Mouse (Mus musculus) cerebellum, postnatal 25 days (tissue): ENCODE data around the gene Tesk1.
A peak's percentile ranks its signal among the peaks of the same experiment; 100 is the strongest.

ENCODE experiments used
- DNase-seq, 2 experiments: peaks; one replicate each; pipeline ENCODE4 v3.0.0; 2021; ENCODE audit warnings: mixed read lengths in 2 of 2

The Tesk1 gene

DNA sequence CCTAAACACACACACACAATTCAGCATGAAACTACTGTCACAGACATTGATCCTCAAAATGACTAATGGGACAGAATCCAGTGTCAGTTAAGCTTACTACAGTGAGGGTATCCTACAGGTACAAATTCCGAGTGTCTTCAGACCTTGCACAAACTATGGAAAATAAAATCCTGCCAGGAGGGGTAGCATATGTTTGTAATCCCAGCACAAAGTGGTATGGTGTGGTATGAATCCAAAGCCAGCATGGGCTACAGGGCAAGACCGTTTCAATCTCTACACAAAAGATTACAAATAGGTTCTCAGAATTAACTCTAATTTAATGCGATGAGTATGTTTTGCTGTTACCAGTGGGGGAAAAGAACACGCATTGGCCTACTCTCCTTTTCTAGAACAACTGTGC, at the start of gene Tesk1:
Gene Tesk1, plus strand, starts transcription at position 301 of the 400 bp plus-strand sequence.
- no peak for DNase-seq

DNA sequence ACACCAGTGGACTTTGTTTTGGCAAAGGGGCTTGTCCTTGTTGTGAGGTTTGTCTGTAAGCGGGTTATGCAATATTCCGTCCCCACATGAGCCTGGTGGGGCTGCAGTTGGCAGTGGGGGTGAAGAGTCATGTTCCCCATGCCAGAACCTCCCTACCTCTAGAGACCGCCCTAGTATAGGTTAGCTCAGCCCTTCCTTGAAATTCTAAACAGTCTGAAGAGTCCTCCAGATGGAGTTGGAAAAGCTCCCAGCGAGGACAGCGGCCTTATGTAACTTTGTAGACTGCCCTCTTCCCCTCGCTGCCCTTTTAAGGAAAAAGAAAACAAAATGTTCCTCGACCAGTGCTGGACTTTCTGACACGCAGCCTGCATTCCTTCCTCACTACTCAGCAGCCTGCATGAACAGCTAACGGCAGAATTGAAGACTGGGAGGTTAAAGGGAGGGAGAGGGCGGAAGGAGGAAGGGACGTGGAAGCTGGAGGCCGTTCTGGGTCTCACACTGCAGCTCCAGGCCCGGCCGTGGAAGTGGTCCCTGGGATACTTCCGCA, 47.3 kb upstream of the Tesk1 start:
- peak; percentile 47 to 60 for DNase-seq

DNA sequence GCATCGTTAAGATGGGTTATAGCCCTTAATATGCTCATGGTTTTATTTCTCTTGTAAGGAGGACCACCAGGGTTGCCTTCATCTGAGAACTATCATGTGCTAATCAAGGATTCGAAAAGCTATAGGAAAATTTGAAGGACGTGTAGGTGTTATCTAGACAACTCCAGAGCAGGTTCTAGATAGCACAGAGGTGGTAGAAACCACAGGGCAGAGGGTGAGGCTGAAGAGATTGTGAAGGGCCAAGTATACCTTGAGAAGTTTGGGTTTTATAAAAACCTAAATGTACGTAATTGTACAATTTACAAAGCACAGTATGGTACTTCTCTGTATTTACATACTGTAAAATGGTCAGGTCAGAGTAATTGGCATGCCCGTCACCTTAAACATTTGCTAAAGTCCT, 46.6 kb upstream of the Tesk1 start:
- no peak for DNase-seq

DNA sequence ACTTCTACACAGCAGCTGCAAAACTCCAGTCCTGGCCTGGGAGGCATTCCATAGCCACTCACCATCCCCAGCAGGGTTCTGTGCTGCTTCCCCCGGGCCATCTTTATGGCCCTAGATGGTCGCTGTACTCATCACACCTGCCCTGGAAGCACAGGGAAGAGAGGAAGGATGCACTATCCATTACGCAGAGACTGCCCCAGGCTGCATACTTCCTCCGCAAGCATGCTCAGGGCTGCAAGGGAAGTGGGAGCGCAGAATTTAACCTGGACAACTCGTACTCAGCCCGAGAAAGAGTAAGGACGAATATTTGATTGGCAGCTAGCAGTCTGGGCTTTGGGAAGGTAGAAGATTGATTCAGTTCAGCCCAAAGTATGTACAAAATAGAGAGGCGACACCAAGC, 45.9 kb upstream of the Tesk1 start:
- no peak for DNase-seq

DNA sequence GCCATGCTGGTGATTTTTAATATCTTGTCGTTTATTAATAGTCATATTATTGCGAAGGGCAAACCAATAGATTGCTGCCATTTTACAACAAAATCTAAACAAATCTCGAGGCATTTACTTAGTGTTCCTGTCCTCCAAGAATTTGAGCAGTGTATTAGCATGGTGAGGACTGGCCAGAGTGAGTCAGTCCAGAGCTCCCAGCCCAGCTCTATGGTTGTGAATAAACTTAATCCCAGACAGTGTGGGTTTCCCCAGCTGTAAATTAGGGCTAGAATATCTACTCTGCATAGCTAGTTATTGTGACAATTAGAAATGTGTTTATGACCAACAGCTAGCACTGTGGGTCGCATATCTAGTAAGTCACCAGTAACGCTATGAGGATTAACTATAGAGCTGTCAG, 45.4 kb upstream of the Tesk1 start:
- no peak for DNase-seq

DNA sequence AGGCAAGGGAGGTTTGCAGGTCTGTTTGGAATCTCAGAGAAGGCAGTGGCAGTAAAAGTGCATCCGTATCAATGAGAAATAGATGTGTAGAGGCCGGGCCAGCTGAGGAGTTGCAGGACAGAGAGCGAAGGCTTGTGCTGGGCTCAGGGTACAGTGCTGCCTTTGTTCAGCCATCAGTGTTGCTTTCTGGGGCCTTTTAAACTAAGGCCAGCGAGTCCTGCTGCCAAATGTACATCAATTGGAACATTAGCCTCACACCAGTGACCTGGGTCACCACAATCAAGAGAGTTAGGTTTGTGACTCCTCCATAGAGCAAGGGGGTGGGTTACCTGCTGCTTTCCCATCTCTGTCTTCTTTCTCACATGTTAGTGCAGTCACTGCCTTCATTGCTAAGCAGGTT, 43.7 kb upstream of the Tesk1 start:
- peak in 1 of 2 experiments; percentile 19 for DNase-seq

DNA sequence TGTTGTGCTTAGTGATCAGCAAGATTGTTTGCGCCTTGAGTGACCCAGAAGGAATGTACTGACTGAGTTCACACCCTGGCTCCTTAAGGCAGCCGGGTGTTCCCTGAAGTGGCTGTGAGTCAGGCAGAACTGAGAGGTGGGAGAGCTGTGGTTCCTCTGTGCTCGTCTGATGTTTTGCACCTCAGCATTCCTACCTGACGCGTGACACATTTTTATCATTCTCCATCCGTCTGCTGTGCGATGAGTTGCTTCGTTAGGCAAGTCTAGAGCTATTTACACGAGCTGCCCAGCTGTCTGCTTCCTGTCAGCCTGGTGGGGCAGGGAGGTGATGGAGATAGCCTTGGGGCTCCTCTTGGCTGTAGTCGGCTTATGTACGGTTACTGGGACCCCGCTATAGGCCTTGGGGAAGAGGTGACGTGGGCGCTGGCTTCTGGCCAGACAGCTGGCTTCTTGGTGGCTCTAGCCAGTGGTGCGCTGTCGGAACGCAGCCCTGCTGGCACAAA, 42.9 kb upstream of the Tesk1 start:
- peak; percentile 35 to 54 for DNase-seq

DNA sequence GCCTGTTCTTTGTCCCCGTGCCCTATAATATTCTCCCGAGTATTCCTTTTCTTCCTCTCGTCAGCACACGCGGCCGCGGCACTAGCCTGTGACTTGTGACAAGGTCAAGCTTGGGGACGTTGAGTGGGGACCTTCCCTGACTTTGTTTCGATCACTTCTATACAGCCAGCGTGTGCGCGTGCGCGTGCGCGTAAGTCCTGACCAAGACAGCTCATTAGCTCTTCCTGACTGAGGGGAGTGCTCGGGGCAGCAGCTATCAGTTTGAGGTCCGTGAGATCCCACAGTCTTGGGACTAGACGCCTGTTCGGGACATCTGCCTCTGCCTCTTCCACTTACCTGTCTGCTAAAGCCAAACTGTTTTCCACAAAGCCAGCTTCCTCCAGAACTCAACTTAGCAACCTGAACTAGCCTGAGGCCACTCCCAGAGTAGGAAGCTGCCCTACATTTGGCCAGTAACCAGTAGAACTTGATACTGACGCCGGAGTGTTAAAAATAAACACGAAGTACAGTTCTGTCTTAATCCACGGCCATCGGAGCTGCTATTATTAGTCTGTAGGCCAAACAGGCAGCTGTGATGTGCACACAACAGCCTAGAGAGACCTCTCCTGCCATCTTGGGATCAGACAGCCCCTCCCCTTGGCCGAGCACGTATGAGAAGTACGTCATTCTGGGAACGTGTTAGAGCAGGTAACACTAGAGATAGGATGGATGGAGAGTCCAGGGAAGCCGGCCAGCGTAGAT, 42.2 kb upstream of the Tesk1 start:
- no peak for DNase-seq

DNA sequence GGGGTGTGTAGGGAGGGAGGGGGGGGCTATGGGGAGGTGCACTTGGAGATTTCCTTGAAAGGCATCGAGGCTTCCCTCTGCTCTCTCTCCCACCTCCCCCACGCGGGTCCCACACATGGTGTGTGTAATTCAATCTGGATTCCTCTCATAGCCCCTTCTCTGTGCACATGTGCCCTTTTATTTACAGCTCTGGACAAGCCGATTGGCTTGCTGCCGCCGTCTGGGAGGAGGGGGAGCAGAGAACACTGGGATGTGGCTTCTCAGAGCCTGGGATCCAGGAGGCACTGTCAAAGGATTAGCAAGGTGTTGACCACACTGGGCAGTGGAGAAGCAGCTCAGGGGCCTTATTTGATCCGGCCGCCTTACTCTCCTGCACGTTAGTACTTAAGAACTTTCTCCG, 40.8 kb upstream of the Tesk1 start:
- DNase-seq, result no peak

DNA sequence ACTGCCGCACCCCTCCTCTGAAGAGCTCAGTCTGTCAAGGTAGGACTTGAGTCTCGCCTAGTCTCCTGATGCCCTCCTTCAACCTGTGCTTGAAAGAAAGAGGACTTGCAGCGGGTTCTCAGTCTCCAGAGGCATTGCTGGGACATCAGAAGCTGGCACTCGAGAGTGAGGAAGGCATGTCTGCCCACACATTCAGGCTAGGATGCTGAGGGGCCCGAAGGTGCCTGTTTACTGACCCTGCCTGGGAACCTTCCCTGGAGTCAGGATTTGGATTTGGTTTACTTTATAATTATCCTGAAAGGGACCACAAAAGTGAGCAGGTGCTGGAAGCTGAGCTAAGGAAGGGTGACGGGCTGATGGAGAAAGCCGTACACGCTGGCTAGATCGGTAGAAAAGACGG, 40.3 kb upstream of the Tesk1 start:
- no peak for DNase-seq

DNA sequence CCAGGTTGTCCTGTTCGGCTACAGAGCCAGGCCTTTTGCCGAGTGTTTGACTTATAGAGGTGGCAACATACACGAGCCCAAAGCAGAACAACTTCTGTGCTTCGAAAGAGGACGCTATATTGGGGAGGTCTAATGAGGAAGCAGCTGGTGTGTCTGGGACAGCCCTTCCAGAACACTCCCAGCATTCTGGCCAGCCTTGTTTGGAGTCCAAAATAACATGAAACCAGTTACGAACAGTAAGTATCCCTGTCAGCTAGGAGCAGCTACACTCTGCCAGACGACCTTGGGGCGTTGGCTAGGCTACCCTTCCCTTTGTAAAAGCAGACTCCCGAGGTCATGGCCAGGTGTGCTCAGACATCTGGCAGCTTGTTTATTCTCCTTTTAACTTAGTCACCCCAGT, 39.5 kb upstream of the Tesk1 start:
- DNase-seq, result no peak

DNA sequence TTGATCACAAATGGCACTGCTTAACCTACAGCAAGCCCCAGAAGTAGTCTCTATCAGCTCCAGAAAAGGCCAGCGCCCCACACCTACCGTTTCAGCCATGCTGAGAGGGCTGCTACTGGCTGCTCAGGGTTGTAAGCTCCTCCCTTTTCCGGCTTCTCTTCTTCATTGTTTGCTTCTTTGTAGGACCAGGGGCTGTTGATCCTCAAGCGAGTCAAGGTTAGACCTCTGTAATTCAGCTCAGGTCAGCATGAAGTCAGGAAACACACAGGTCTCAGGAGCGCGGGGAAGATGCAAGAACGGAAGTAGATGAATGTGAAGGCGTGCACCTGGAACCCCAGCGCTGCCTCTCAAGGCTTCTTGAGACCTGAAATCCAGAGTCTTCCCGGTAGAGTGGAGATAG, 37.0 kb upstream of the Tesk1 start:
- DNase-seq, result no peak

DNA sequence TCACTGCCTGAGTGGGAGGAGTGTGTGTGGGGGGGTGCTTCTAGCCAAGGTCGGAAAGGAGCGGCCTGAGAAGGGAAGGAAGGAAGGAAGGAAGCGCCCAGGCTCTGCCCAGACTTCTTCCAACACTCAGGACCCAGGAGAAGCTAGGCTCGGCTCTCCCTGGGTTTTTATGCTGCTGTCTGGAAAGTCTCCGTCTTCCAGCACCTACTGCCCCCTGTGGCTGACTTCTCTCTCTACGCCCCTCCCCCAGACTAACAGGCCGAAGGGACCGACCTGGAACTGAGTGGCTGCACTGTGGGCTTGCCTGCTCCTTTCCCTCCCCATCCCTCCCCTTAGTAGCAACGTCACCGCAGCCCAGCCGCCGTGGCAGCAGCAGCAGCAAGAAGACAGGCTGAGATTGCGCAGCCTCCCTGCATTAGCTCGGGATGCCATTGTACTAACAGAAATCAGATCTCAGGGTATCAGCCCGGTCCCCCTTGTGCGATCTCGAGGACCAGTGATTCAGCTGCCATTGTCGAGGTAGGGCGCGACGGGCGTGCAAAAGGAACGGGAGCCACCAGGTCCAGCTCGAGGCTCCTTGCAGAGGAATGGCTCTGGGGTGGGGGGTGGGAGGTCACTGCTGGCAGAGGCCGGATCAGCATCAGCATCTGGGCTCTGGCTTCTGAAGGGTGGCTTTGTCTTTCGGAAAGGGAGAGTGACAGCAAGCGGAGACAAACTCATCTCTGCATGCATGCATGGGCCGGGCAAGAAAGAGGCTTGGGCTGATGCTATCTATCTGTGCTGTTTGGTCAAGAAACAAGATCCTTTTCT, 35.4 kb upstream of the Tesk1 start:
- peak; percentile 59 to 70 for DNase-seq

DNA sequence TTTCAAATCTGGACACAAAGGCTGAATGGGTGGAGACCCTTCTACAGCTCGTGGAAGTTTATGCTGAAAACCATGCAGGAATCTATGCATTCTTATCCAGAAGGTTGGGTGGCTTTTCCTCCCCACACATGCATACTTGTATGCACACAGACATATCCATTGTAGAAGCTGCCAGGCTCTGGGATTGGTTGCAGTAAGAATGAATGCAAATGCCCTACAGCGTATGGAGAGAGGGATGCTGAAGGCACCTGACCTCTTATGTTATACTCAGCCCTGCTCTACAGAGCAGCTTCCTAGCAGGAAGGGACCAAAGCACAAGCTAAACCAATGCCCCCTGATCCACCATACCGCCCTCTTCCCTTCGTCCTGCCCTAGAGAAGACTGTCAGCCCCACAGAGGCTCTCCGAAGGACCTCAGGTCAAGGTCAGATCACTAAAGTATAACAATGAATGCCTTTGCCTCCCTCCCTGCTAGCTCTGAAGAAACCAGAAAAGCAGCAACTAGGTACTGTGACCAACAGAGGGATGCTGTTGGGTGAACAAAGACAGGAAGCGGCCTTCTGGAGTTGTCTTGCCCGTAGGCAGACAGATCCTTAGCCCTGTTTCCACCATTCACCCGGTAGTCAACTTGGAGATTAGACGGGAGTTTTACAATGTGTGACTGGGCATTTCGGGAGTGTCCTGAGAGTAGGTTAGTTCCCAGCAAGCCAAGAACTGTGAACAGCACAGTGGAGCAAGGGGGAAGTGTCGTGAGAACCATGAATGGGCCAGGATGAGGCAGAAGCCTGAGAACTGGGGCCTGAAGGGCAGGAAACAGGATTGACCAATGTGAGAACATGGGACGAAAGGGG, 34.4 kb upstream of the Tesk1 start:
- no peak for DNase-seq

DNA sequence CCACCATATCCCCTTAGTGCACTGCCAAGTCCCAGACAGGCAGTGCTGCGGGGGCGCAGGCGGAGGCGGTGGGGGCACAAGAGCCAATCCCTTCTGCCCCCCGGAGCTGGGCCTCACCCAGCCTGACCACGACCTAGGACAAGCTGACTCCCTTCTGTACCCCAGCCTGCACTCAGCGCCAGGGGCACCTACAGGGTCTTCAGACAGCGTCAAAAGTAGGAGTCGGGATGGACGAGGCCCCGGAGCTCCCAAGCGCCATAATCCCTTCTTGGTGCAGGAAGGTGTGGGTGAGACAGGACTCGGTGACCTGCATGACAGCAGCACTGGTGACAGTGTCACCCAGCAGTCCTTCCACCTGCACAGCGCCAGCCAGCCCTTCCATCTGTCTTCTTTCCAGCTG, 27.0 kb upstream of the Tesk1 start:
- no peak for DNase-seq

DNA sequence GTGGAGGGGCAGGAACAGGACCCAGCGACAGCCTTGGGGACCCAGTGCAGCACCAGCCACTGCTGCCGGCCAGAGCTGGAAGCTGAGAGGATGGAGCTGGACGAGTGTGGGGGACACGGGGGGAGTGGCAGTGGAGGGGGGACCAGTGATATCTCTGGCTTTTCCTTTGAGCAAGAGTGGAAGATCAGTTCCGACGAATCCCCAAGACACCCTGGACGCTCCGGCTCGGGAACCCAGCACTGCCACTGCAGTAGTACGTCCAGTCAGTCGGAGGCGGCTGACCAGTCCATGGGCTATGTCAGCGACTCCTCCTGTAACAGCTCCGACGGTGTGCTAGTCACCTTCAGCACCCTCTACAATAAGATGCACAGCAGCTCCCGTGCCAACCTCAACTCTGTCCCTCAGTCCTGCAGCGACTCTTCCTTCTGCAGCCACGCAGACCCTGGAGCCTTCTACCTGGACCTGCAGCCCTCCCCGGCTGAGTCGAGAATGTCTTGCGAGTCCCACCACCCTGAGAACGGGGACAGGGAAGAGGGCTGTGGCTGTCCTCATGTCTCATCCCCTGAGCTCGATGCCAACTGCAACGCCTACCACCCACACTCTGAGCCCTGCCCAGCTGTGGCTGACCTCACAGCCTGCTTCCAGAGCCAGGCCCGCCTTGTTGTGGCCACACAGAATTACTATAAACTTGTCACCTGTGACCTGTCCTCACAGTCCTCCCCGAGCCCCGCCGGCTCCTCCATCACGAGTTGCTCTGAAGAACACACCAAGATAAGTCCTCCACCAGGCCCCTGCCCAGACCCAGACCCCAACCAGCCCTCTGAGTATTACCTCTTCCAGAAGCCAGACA, 26.3 kb upstream of the Tesk1 start:
- DNase-seq, result no peak

DNA sequence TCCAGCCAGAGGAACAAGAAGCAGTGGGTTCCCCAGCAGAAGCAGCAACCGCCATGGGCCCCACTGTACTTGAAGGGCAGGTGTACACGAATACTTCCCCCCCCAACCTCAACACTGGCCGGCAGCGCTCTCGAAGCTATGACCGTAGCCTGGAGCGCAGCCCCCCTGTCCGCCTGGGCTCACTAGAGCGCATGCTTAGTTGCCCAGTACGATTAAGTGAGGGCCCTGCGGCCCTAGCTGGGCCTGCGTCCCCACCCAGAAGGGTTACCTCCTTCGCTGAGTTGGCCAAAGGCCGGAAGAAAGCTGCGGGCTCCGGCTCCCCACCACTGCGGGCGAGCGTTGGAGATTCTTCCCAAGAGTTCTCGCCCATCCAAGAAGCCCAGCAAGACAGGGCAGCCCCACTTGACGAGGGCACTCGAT, 25.7 kb upstream of the Tesk1 start:
- no peak for DNase-seq

DNA sequence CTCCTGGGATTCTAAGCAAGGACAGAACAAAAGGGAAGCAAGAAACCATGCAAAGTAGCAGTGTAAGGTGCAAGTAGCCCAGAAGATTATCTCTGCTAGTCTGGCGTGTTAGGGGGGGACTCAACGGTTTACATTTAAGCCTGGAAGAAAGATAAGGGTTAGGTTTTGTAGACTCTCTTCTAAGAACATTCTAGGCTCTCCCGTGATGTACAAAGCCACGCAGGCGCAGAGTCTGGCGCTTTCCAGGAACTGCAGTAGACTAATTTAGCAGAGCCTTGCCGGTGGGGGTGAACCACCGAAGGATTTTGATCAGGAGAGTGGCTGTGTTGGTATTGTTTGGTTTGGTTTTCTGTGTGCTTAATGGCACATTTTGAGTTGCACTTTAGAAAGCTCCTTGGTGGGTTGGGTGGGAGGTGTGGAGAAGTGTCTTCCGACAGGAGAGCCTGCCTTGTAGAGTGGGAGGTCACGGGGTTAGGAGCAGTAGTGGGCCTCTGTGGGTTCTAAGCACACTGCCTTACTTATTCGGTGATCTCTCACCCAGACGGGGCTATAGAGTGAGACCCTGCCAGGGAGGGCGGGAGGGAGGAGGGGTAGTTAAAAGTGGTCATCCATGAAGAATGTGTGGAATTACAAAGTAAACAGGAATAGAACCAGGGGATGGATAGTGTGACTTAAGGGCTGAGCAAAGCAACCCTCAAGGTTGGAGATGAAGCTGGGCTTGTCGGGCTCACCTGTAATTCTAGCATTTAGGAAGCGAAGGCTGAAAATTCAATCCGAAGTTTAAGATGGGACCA, 24.3 kb upstream of the Tesk1 start:
- DNase-seq, result no peak

DNA sequence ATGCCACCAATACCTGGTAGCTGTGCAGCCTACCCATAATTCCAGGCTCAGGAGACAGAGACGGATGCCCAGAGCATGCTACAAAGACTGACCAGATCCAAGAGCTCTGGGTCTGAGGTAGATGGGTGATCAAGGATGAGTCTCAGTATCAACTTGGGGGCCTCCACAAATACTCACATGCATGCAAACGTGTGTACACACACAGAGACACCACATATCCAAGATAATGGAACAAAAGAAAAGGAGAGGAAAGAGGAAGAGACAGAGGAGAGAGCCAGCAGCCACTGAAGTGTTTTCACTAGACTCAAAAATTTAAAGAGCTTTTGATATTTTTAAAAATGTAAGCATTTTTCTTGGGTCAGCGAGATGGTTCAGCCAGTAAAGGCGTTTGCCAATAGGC, 23.3 kb upstream of the Tesk1 start:
- no peak for DNase-seq

DNA sequence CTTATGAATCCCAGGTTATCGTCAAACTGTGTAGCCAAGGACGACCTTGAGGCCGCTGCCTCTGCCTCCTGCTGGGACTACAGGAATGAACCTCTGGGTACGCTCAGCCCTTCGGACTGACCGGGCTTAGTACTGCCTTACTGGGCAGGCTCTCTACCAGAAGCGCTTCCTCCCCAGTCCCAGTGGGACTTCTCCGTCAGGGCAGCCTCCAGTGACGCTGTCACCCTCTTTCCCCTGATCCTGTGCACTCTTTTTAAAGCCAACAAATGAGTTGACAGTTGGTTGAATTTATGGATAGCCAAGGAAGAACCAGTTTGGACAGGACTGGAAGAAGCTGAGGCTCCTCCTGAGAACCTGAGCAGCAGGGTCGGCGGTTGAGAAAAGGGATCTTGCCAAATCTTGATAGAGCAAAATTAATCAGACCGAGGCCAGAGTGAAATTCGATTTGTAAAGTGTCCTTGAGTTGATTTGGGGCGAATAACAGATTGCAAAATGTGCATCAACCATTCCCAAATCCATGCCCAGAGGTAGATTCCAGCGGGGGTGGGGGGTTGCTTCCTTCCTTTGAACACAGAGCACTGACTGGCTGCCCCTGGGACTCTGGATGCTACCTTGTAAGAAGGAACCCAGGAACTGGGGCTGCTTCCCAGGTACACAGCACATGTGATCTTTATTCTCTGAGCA, 22.6 kb upstream of the Tesk1 start:
- no peak for DNase-seq
